Mouse (Mus musculus) embryo, embryonic 11.5 days (tissue): Measurements from ENCODE around the gene Kif17.

ENCODE experiments used
- DNase-seq: peaks from one replicate; pipeline ENCODE4 v3.0.0-alpha.2; 2012; ENCODE audit warnings: low read depth, low spot score

The Kif17 gene

DNA sequence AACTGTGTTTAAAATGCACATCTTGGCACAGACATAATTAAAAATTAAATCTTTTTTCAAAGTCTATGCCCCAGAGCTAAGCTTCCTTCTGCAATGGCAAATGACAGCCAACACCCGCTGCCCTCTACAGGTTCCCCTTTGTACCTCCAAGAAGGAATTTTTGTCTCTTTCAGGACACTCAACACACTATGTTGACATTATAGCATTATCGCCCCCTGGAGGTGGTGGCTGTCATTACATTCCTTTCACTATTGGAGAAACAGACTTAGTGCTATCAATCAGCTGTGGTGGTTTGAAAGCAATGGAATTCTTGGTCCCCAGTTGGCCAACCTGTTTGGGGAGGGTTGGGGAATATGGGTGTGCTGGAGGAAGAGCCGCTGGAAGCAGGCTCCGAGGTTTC is 89.7 kb downstream of the Kif17 start:
- no peak for DNase-seq

DNA sequence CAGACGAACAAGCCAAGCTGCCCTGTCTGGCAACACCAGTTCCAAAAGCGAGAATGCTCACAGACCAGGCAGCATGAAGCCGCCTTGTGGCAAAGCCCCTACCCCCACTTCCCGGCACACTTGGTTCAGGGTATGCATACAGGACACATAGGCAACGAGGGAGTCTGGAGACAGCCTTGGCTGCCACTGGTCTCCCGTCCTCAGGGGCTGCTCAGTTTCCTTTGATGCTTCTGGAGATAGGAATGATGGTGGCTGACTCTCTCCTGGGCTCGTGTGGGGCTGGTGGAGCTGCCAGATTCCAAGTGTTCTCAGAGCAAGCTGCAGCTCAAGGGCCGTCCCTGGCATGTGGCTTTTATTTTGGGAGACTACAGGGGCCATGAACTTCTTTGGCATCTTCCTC is 91.2 kb downstream of the Kif17 start:
- DNase-seq = no peak

DNA sequence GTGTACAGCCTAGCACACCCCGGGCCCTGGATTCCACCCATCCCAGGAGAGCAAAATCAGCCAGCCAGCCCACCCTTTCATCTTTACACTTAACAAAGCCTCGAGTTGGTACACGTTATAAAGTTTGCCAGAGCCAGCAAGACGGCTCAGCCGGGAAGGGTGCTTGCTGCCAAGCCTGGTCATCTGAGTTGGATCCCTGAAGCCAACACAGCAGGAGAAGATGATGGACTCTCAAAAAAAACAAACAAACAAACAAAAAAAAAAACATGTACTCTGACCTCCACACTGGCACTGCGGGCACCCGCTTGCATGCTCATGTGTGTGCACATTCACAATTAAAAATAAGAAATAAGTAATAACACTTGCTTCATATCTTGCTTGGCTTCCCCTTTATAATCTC is 91.8 kb downstream of the Kif17 start:
- DNase-seq = no peak

DNA sequence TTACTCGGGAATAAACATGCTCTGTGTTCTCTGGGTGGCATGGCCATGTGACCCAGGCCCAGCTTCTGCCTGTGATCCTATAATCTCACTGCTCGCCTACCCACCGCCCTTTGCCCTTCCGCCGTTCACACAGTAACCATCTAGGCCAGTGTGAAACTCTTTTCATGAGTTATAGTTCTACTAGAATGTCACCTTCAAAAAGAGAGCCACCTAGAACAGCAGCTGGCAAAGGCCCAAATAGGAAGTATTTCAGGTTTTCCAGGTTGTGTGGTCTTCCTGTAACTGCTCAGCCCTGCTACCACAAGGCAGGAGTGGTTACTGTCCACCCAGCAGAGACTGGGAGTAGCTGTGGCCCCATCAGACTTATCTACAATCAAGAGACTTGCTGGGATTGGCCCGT is 92.5 kb downstream of the Kif17 start:
- DNase-seq = no peak

DNA sequence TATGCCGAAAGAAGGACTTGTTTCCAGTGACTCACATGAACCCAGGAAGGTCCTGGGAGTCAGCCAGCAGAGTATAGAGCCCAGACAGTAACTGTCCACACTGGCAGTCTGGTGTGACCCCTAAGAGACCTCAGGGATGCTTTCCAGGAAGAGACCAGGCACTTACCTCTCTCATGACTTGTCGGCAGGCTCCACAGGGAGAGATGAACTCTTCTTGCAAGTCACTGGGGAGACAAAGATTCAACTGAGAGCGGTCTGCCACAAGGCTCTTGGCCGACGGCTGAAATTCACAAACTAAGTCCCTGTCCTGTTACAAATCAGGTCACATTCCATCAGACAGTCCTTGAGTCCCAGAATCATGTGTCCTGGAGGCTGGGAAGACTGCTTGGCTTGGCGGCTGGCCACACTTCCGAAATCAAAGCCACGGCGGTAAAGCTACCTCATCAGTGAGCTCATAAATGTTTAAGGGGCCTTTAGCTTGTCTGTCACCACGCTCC is 93.2 kb downstream of the Kif17 start:
- DNase-seq = no peak

DNA sequence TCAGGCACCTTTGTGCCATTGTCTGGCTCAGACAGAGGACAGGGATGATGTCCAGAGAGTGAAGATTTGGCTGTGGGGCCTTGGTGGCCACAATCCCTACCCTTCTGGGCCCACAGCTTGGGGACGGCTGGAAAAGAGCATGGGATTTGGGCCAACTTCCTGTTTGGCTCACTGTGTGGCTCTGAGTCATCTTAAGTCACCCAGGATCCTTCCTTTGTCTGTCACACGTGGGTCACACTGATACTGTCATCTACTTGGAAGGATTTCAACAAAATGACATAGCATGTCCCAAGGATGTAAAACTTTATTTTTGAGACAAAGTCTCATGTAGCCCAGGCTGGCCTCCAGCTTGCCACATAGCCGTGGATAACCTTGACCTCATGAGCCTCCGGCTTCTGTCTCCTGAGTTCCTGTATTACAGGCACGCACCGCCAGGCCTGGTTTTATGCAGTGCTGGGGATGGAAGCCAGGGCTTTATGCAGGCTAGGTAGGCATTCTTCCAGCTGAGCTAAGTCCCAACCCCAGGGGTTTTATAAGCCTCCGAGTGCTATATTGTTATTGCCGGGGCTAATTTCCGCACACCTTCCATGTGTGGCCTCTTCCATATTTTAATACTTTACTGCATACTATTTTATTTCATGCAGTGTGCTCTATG is 94.8 kb downstream of the Kif17 start:
- DNase-seq = no peak

DNA sequence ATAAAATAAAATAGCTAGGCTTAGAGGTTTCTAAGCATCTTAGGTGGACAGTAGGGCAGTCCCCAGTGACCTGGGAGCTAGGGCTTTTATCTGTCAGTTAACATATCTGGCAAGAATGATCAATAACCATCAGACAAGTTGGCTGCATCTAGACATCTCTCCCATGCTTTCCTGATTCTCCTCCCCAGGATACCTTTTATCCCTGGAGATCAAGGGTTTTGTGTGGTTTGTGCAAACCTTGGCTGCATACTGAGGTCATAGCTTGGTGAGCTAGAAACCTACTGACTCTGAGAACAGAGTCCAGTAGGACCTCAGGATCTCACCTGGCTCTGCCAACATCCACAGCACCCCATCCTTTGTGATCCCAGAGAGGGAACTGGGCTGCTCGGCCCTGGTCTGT is 97.0 kb downstream of the Kif17 start:
- no peak for DNase-seq

DNA sequence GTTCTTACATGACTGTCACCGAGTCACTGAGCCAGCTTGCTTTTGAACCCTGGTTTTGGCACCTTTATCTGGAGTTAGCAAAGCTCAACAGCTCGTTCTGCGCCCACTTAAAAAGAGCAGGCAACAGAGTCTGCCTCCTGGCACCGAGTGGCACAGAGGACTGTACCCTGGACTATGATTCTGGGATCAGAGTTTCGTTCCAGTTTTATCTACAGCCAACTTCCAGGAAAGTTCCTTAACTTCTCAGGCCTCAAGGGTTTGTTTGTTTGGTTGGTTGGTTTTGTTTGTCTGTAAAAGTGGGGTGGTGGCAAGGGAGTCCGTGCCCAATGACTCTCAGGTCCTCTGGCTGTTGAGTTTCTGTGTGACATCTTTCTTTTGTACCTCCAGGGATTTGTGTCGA is 98.5 kb downstream of the Kif17 start:
- DNase-seq = no peak
